In genomic region chr3:69524356-69525071, GRCm38 (mm10) we compare ENCODE assay signal across 10 mouse cellular contexts.
DNase-seq lines count a peak whose midpoint lies in the region.
"Had no signal": no experiment of that assay in that cellular context is flagged by ENCODE, and none has a peak within 500 bp of the region (broad histone marks: within the 10 kb centered on the region; RNA-seq: fewer than 3 reads in every experiment).

No protein-coding gene starts in this region.

- peak; percentile 80 for DNase-seq in gastrocnemius, adult 18-20 months (ENCODE audit: low spot score)
- no peak for DNase-seq in gastrocnemius, postnatal 4 days (ENCODE audit: low spot score in 2 of 2)
- DNase-seq in 3T3-L1 (ENCODE audit: low read depth, low spot score) (peak; percentile 67), NIH3T3 (ENCODE audit: low read depth) (peak; percentile 57)
- peak; percentile 75 for DNase-seq in gonadal fat pad, adult 2 months (ENCODE audit: low read depth)
- DNase-seq in right cerebral cortex, adult 18-20 months: no peak
- no peak for DNase-seq in left cerebral cortex, postnatal 4 days
- DNase-seq in left cerebral cortex, postnatal 10 days (ENCODE audit: extremely low spot score in 1 of 2, low spot score in 2 of 2): no peak
- DNase-seq: right cerebral cortex, postnatal 25 days; thymus, postnatal 14 days had no signal

- intact Hi-C loops in left cerebral cortex, postnatal 4 days (cut with DNase I): no loop called here
- intact Hi-C loops in left cerebral cortex, postnatal 10 days (cut with DNase I): no loop called here

Comparison
In these comparisons a context has a peak if more than half of its experiments do, and no peak if none do; other contexts are left out.
1. DNase-seq: peak in gastrocnemius, adult 18-20 months (single experiment), 3T3-L1 (single experiment), NIH3T3 (single experiment) and gonadal fat pad, adult 2 months (single experiment); none in gastrocnemius, postnatal 4 days (0 of 2), right cerebral cortex, adult 18-20 months (single experiment), left cerebral cortex, postnatal 4 days (single experiment) and left cerebral cortex, postnatal 10 days (0 of 2).